Mouse (Mus musculus): ENCODE measurements around the gene Mfn1.

The Mfn1 gene

GRCm38 (mm10) chr3:32510375-32511190 is 18.7 kb upstream of the Mfn1 start:
- under 1% methylated on average over 69 of the region's 69 CpGs for WGBS

GRCm38 (mm10) chr3:32511191-32511550 is 18.1 kb upstream of the Mfn1 start:
- WGBS: 3% methylated on average over 13 of the region's 13 CpGs

- 88% methylated on average over 7 of the region's 7 CpGs for WGBS
Measured at GRCm38 (mm10) chr3:32512686-32513284, 16.5 kb upstream of the Mfn1 start.

- 93% methylated on average over 4 of the region's 4 CpGs for WGBS
Measured at GRCm38 (mm10) chr3:32527181-32527580, 2.1 kb upstream of the Mfn1 start.

- 15% methylated on average over 5 of the region's 5 CpGs for WGBS
Measured at GRCm38 (mm10) chr3:32530041-32530440, 776 bp downstream of the Mfn1 start.

- 79% methylated on average over 1 of the region's 1 CpGs for WGBS
Measured at GRCm38 (mm10) chr3:32535692-32536091, 6.4 kb downstream of the Mfn1 start.

GRCm38 (mm10) chr3:32537556-32537955 is 8.3 kb downstream of the Mfn1 start:
- WGBS: 31% methylated on average over 1 of the region's 1 CpGs

- WGBS: 90% methylated on average over 5 of the region's 5 CpGs
Measured at GRCm38 (mm10) chr3:32538091-32538490, 8.8 kb downstream of the Mfn1 start.

- 93% methylated on average over 1 of the region's 1 CpGs for WGBS
Measured at GRCm38 (mm10) chr3:32553061-32553460, 23.8 kb downstream of the Mfn1 start.

GRCm38 (mm10) chr3:32563401-32563800 is 34.1 kb downstream of the Mfn1 start:
- WGBS: 87% methylated on average over 6 of the region's 6 CpGs

- 80% methylated on average over 2 of the region's 2 CpGs for WGBS
Measured at GRCm38 (mm10) chr3:32573086-32573485, 43.8 kb downstream of the Mfn1 start.

GRCm38 (mm10) chr3:32573881-32574280 is 44.6 kb downstream of the Mfn1 start:
- WGBS: 60% methylated on average over 9 of the region's 9 CpGs

- WGBS: 90% methylated on average over 3 of the region's 3 CpGs
Measured at GRCm38 (mm10) chr3:32575151-32575550, 45.9 kb downstream of the Mfn1 start.

- 91% methylated on average over 5 of the region's 5 CpGs for WGBS
Measured at GRCm38 (mm10) chr3:32578772-32579171, 49.5 kb downstream of the Mfn1 start.

- 42% methylated on average over 3 of the region's 3 CpGs for WGBS
Measured at GRCm38 (mm10) chr3:32580738-32581137, 51.5 kb downstream of the Mfn1 start.

GRCm38 (mm10) chr3:32581911-32582310 is 52.6 kb downstream of the Mfn1 start:
- whole genome bisulfite sequencing: 81% methylated on average over 3 of the region's 3 CpGs

- WGBS: 84% methylated on average over 4 of the region's 4 CpGs
Measured at GRCm38 (mm10) chr3:32583489-32583888, 54.2 kb downstream of the Mfn1 start.

- 92% methylated on average over 3 of the region's 3 CpGs for WGBS
Measured at GRCm38 (mm10) chr3:32586274-32586673, 57.0 kb downstream of the Mfn1 start.

- 87% methylated on average over 4 of the region's 4 CpGs for WGBS
Measured at GRCm38 (mm10) chr3:32595080-32595479, 65.8 kb downstream of the Mfn1 start.

- WGBS: 58% methylated on average over 3 of the region's 3 CpGs
Measured at GRCm38 (mm10) chr3:32599328-32599727, 70.1 kb downstream of the Mfn1 start.

- WGBS: 73% methylated on average over 10 of the region's 10 CpGs
Measured at GRCm38 (mm10) chr3:32601055-32601454, 71.8 kb downstream of the Mfn1 start.

- WGBS: 100% methylated on average over 4 of the region's 4 CpGs
Measured at GRCm38 (mm10) chr3:32609233-32609632, 80.0 kb downstream of the Mfn1 start.

GRCm38 (mm10) chr3:32610560-32610959 is 81.3 kb downstream of the Mfn1 start:
- 28% methylated on average over 7 of the region's 7 CpGs for WGBS
